ENCODE assay signal across 8 mouse cellular contexts in the genomic region with DNA sequence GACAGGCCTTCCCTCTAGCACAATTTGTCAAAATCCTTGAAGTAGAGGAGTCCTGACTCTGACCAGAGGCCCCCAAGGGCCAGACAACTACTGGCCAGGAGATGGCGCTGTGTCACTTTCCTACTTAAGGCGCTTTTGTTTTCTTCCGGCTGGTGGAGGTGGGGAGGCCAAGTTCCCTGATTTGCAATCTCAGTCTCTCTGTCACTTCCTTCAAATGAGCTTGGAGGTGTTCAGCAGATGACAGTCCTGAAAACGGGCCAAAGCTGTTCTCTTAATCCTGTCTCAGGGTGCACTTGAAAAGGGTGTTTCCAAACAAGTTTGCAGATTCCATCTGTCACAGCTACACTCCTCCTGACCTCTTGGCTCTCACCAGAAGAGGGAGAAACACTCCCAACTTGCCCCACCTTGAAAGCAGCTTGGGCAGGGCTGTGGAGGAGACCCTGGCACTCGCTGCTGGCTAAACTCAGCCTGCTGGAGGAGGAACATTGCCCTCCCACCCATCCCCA.
DNase-seq lines count a peak whose midpoint lies in the region; ATAC-seq and TF ChIP-seq lines count a peak whose summit lies in the region.

No protein-coding gene starts in this region.

- H3K9me3 ChIP-seq in forebrain, embryonic 13.5 days (replicated peaks) = no peaks in the 10 kb centered on the region
- no peaks in the 10 kb centered on the region for H3K9me3 ChIP-seq in liver, postnatal 0 days (ENCODE audit: low read length)

- H3K36me3 ChIP-seq in forebrain, embryonic 13.5 days (ENCODE audit: poor library complexity, severe bottlenecking) = no peaks in the 10 kb centered on the region
- no peaks in the 10 kb centered on the region for H3K36me3 ChIP-seq in liver, postnatal 0 days (replicated peaks; ENCODE audit: insufficient read depth, low read length)

- peaks cover 22% of the 10 kb centered on the region for H3K4me1 ChIP-seq in forebrain, embryonic 13.5 days
- no peaks in the 10 kb centered on the region for H3K4me1 ChIP-seq in liver, postnatal 0 days (ENCODE audit: insufficient read depth)

- H3K27ac ChIP-seq in forebrain, embryonic 13.5 days = no peak overlapping the region
- no peak overlapping the region for H3K27ac ChIP-seq in liver, postnatal 0 days (ENCODE audit: low read depth)

- ATAC-seq in forebrain, embryonic 13.5 days = peak; percentile 83
- no peak for ATAC-seq in liver, postnatal 0 days

- TF ChIP-seq EP300 in liver, postnatal 0 days (IDR thresholded peaks at IDR 0.05; ENCODE audit: low read depth) = no peak

- H3K27me3 ChIP-seq in forebrain, embryonic 13.5 days = peaks cover 24% of the 10 kb centered on the region
- no peaks in the 10 kb centered on the region for H3K27me3 ChIP-seq in liver, postnatal 0 days (ENCODE audit: insufficient read depth, low read length)

- 4% methylated on average over 5 of the region's 5 CpGs for WGBS in forebrain, embryonic 13.5 days
- WGBS in liver, postnatal 0 days (ENCODE audit: insufficient replicate concordance) = 8% methylated on average over 5 of the region's 5 CpGs

- DNase-seq in urinary bladder, adult 18-20 months (ENCODE audit: low spot score in 2 of 2) = peak; percentile 27 to 32
- DNase-seq in urinary bladder, postnatal 10 days (ENCODE audit: low spot score) = no peak
- peak; percentile 8 for DNase-seq in c-Kit-positive CD71-positive TER-119-negative erythroid progenitor cells, embryonic 14.5 days (ENCODE audit: low read depth)
- peak; percentile 26 for DNase-seq in induced T-regulatory cell, adult 2 months (ENCODE audit: low read depth)
- DNase-seq in liver, postnatal 0 days = peak; percentile 36
- peak; percentile 87 for DNase-seq in retina, postnatal 1 day
- DNase-seq in MN1 (ENCODE audit: low spot score) = no peak

- H3K4me3 ChIP-seq in forebrain, embryonic 13.5 days = no peak overlapping the region
- no peak overlapping the region for H3K4me3 ChIP-seq in liver, postnatal 0 days (ENCODE audit: low read depth, low read length)

- no peak overlapping the region for H3K4me2 ChIP-seq in forebrain, embryonic 13.5 days
- no peak overlapping the region for H3K4me2 ChIP-seq in liver, postnatal 0 days (ENCODE audit: low read depth, low read length)

- peak; percentile 61 for TF ChIP-seq CTCF in liver, postnatal 0 days (IDR thresholded peaks at IDR 0.05; ENCODE audit: low read depth)

- H3K9ac ChIP-seq in forebrain, embryonic 13.5 days = no peak overlapping the region
- no peak overlapping the region for H3K9ac ChIP-seq in liver, postnatal 0 days (replicated peaks)

Comparison
In these comparisons a context has a peak if more than half of its experiments do, and no peak if none do; other contexts are left out.
1. DNase-seq: peak in urinary bladder, adult 18-20 months (2 of 2), c-Kit-positive CD71-positive TER-119-negative erythroid progenitor cells, embryonic 14.5 days (single experiment), induced T-regulatory cell, adult 2 months (single experiment), liver, postnatal 0 days (single experiment) and retina, postnatal 1 day (single experiment); none in urinary bladder, postnatal 10 days (single experiment) and MN1 (single experiment).